Mouse (Mus musculus) midbrain, postnatal 0 days (tissue): ENCODE results near the gene Taok1. TPM values are rescaled to one million over a fixed set of nuclear protein-coding genes. Genes with fewer than 3 reads are reported as not detected.

Experiments
- ATAC-seq: fragments of 200-750 bp; cut with Nextera tagmentation; 2 replicates; pipeline ENCODE4 v1.8.0; 2017; ENCODE audit warnings: moderate number of reproducible peaks, mild to moderate bottlenecking, moderate TSS enrichment, moderate library complexity; ENCODE audit not compliant: low FRiP score
- DNase-seq: peaks from one replicate; pipeline ENCODE4 v3.0.0-alpha.2; 2015; ENCODE audit warnings: low spot score
- H3K27ac ChIP-seq: fragments of 300-500 bp; sonication (generic); 2 replicates; pipeline ENCODE4 v1.5.1; 2014; ENCODE audit warnings: low read depth, mild to moderate bottlenecking, low read length, mixed read lengths
- H3K27me3 ChIP-seq: fragments of 300-500 bp; sonication (generic); 2 replicates; pipeline ENCODE4 v1.6.1; 2014; ENCODE audit warnings: low read length, control low read depth, mixed read lengths; ENCODE audit not compliant: insufficient read depth
- H3K36me3 ChIP-seq: fragments of 300-500 bp; sonication (generic); 2 replicates; pipeline ENCODE4 v1.6.1; 2014; ENCODE audit warnings: low read length, control low read depth, mixed read lengths; ENCODE audit not compliant: insufficient read depth
- H3K4me1 ChIP-seq: fragments of 300-500 bp; sonication (generic); 2 replicates; pipeline ENCODE4 v1.6.1; 2014; ENCODE audit warnings: mild to moderate bottlenecking, control low read depth, antibody characterized with exemption, low read length, mixed read lengths; ENCODE audit not compliant: insufficient read depth
- H3K4me2 ChIP-seq: fragments of 300-500 bp; sonication (generic); 2 replicates; pipeline ENCODE4 v1.6.1; 2014; ENCODE audit warnings: low read depth, mild to moderate bottlenecking, low read length, mixed read lengths; ENCODE audit not compliant: poor library complexity, severe bottlenecking
- H3K4me3 ChIP-seq: fragments of 300-500 bp; sonication (generic); 2 replicates; pipeline ENCODE4 v1.5.1; 2014; ENCODE audit warnings: low read depth, mild to moderate bottlenecking, low read length, moderate library complexity
- H3K9ac ChIP-seq: fragments of 300-500 bp; sonication (generic); replicated peaks from 2 replicates; pipeline ENCODE4 v1.6.1; 2014; ENCODE audit warnings: mild to moderate bottlenecking, low read length, moderate library complexity, mixed read lengths; ENCODE audit not compliant: poor library complexity, severe bottlenecking
- H3K9me3 ChIP-seq: fragments of 300-500 bp; sonication (generic); 2 replicates; pipeline ENCODE4 v1.6.1; 2016; ENCODE audit warnings: low read length, control low read depth
- CTCF ChIP-seq: IDR thresholded peaks from 2 replicates; pipeline ENCODE4 v1.5.1; 2016; ENCODE audit warnings: antibody characterized with exemption, mild to moderate bottlenecking
- WGBS: fragments of 180-500 bp; shearing (Covaris S2); extraction: QIAGEN DNeasy Blood & Tissue Kit; methylation state at CpG from one replicate; pipeline ENCODE4 v1.1.7; 2014; 5-methylcytosine and 5-hydroxymethylcytosine counted together
- polyA plus RNA-seq: library from polyadenylated mRNA; unstranded; fragments of >200 nt; fragmentation: Nextera tagmentation; extraction: Ambion mirVana; gene quantifications from 2 replicates; pipeline ENCODE4 v1.2.1, GENCODE M21; 2015
- total RNA-seq: library from RNA; depleted of rRNA; stranded (reverse); fragments of >200 nt; gene quantifications from 2 replicates; pipeline ENCODE4 v1.2.3, GENCODE M21; 2014

Gene Taok1
- total and polyA plus RNA-seq, 2 experiments from 2014 or later: 32.6 to 69.7 TPM

DNA sequence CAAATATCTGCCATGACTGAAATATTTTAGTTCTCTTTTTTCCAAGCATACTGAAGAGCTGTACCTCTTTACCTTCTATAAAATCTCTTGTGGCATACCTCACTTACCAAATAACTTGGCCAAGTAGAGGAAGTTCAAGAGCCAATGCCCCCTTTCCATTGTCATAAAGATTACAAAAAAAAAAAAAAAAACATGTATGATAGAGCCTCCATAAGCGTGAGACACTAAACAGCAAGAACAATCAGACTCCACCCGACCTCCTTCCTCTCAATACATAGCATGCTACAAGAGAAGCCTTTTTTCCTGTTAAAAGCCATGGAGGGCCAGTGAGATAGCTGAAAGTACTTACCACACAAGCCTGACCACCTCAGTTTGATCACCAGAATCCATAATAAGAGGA, 16.2 kb downstream of the Taok1 start:
- H3K27ac ChIP-seq: no peak overlapping the region
- no peak for TF ChIP-seq CTCF
- WGBS: 91% methylated on average over 2 of the region's 2 CpGs
- no peak overlapping the region for H3K4me2 ChIP-seq
- no peaks in the 10 kb centered on the region for H3K9me3 ChIP-seq
- ATAC-seq (no peak), DNase-seq (no peak)
- H3K9ac ChIP-seq: no peak overlapping the region
- H3K27me3 ChIP-seq: no peaks in the 10 kb centered on the region
- H3K4me3 ChIP-seq: no peak overlapping the region
- H3K4me1 ChIP-seq: no peaks in the 10 kb centered on the region
- H3K36me3 ChIP-seq: no peaks in the 10 kb centered on the region

DNA sequence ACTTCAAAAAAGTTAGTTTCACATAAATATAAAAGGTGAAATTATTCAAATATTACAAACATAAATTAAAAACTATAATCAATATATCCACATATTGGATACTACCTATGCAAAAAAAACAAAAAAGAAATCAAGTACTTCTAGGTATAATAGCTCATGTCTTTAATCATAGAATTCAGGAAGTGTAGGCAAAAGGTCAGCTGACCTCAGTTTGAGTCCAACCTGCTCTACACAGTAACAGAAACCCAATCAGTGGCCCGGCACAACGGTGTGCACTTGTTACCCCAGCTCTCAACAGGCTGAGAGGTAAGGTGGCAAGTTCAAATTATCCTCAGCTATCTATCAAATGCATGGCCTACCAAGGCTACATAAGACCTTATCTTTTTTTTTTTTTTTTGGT, 16.8 kb downstream of the Taok1 start:
- Histone ChIP-seq H3K27ac (no peak overlapping the region), H3K36me3 (no peaks in the 10 kb centered on the region), H3K27me3 (no peaks in the 10 kb centered on the region), H3K4me1 (no peaks in the 10 kb centered on the region), H3K4me3 (no peak overlapping the region), H3K9ac (no peak overlapping the region), H3K4me2 (no peak overlapping the region), H3K9me3 (no peaks in the 10 kb centered on the region)
- ATAC-seq: no peak
- no peak for DNase-seq
- TF ChIP-seq CTCF: no peak
- 98% methylated on average over 2 of the region's 2 CpGs for WGBS

DNA sequence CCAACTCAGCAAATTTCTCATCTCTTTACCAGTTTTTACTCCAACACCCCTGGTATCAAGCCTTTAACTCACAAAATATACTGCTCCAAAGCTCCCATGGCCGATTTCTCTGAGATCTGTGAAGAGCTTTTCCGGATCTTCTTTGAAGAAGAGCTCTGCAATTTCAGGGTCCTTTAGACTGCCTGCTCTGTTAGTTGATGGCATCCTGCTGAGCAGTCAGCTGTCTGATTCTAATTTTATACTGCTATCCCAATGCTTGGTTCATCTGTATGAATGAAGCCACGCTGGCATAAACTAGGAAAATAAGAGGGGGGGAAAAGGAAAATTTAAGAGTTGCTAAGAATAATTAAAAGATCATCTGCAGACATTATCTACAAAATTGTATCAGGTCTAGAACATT, 22.4 kb downstream of the Taok1 start:
- Histone ChIP-seq H3K36me3 (peaks cover 24% of the 10 kb centered on the region), H3K9me3 (no peaks in the 10 kb centered on the region), H3K4me2 (no peak overlapping the region), H3K4me1 (no peaks in the 10 kb centered on the region), H3K27me3 (no peaks in the 10 kb centered on the region), H3K9ac (no peak overlapping the region), H3K27ac (no peak overlapping the region), H3K4me3 (no peak overlapping the region)
- WGBS: 63% methylated on average over 3 of the region's 3 CpGs
- DNase-seq (peak; percentile 20), ATAC-seq (no peak)
- no peak for TF ChIP-seq CTCF

DNA sequence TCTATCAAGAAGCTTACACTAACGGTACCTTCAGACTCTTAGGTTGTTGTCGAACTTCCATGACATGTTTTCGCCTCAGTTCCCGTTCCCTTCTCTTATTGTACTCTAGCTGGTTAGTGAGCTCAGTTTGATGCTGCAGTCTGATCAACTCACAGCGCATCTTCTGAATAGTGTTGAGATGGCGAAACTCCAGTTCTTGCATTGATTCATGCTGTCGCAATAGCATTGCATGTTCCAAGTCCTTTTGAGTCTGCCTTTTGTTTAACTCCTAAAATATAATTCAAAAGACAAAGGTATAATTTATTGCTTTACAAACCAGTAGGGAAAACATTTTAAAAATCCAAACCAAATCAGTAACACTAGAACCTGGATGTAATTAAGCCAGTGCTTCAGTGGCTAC, 62.4 kb downstream of the Taok1 start:
- H3K27ac ChIP-seq: no peak overlapping the region
- peaks cover 37% of the 10 kb centered on the region for H3K36me3 ChIP-seq
- no peak overlapping the region for H3K9ac ChIP-seq
- no peak overlapping the region for H3K4me2 ChIP-seq
- 93% methylated on average over 7 of the region's 7 CpGs for WGBS
- ATAC-seq (no peak), DNase-seq (no peak)
- no peaks in the 10 kb centered on the region for H3K9me3 ChIP-seq
- H3K4me3 ChIP-seq: no peak overlapping the region
- no peaks in the 10 kb centered on the region for H3K4me1 ChIP-seq
- TF ChIP-seq CTCF: no peak
- no peaks in the 10 kb centered on the region for H3K27me3 ChIP-seq

DNA sequence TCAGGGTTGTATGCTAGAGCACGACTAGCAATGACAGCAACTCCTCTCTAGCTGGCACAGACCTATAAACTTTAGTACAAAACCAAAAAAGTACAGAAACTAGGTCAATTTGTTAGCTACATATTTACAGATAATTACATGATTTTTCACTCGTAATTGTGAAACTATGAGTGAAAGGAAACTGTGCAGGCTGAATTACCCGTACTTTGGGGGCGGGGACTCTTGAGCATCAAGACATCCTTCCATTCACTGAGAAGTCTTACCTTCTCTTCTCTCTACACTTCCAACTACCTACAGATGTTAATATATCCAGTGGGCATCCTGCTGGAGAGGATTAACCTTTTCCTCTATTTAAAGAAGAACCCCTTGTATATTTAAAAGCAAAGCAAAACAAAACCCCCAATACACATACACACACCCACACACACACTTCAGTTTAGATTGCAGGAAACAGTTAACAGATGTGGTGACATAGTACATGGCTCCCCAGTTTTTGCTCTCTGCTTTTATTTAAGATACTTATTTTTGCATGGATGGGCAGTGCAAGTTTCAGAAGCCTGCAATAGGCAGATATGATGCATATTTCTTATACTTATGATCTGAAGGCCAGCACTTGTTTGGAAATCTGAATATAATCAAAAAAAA, 75.3 kb downstream of the Taok1 start:
- DNase-seq (no peak), ATAC-seq (no peak)
- Histone ChIP-seq H3K27ac (no peak overlapping the region), H3K4me3 (no peak overlapping the region), H3K4me2 (no peak overlapping the region), H3K9me3 (no peaks in the 10 kb centered on the region), H3K27me3 (no peaks in the 10 kb centered on the region), H3K9ac (no peak overlapping the region), H3K36me3 (peaks cover 3% of the 10 kb centered on the region; the same call in 1 of the 2 replicates), H3K4me1 (no peaks in the 10 kb centered on the region)
- WGBS: 88% methylated on average over 4 of the region's 4 CpGs
- no peak for TF ChIP-seq CTCF

DNA sequence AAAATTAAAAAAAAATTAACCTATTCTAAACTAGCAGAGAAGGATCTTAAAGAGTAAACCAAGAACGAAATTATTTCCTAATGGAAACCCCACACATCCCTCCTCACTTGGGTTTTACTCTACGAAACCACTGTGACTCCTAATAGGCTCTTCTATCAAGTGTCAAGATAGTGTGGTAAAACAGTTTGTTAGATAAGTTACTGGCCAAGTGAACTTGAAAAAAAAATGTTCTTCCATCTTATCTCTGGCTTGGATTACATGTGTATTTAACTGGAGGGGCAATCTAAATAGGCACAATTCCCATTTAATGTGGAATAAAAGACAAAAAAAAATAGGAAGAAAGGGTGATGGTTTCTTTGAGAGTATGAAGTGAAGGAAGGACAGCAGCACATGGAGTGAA, 76.8 kb downstream of the Taok1 start:
- no peaks in the 10 kb centered on the region for H3K4me1 ChIP-seq
- no peak overlapping the region for H3K9ac ChIP-seq
- no peaks in the 10 kb centered on the region for H3K9me3 ChIP-seq
- no peaks in the 10 kb centered on the region for H3K27me3 ChIP-seq
- ATAC-seq (no peak), DNase-seq (no peak)
- H3K36me3 ChIP-seq: peaks cover 3% of the 10 kb centered on the region; the same call in 1 of the 2 replicates
- TF ChIP-seq CTCF: no peak
- 96% methylated on average over 2 of the region's 2 CpGs for WGBS
- no peak overlapping the region for H3K4me3 ChIP-seq
- no peak overlapping the region for H3K4me2 ChIP-seq
- H3K27ac ChIP-seq: no peak overlapping the region
